Mouse (Mus musculus) ES-E14 (cell line): Measurements from ENCODE around the gene Dmrt3. TPM values are rescaled to one million over a fixed set of nuclear protein-coding genes. Genes with fewer than 3 reads are reported as not detected.
A peak's percentile ranks its signal among the peaks of the same experiment; 100 is the strongest.

Experiments used
- DNase-seq: peaks from one replicate; pipeline ENCODE4 v3.0.0-alpha.2; 2013; ENCODE audit warnings: low read depth, low spot score
- H3K27ac ChIP-seq: 2 replicates; pipeline ENCODE4 v1.5.1; 2012; ENCODE audit warnings: low read depth, mild to moderate bottlenecking, low read length, moderate library complexity, mixed read lengths; ENCODE audit not compliant: poor library complexity, insufficient read depth, severe bottlenecking
- H3K36me3 ChIP-seq: 2 replicates; pipeline ENCODE4 v1.6.1; 2012; ENCODE audit warnings: mild to moderate bottlenecking, low read length, moderate library complexity, mixed read lengths; ENCODE audit not compliant: control insufficient read depth, poor library complexity, insufficient read depth, severe bottlenecking
- H3K4me1 ChIP-seq, 2 experiments: fragments of 150-350 bp in 1 of 2; sonication (generic) in 1 of 2; 2 replicates each; pipeline ENCODE4 v1.6.1; 2012; ENCODE audit warnings: low read length in 2 of 2, mild to moderate bottlenecking in 1 of 2, mixed read lengths in 1 of 2; ENCODE audit not compliant: control insufficient read depth in 2 of 2, insufficient read depth in 2 of 2, poor library complexity in 1 of 2
- H3K4me3 ChIP-seq, 2 experiments: fragments of 150-350 bp in 1 of 2; sonication (generic) in 1 of 2; 2 replicates each; pipeline ENCODE4 v1.5.1; 2012; ENCODE audit warnings: low read length in 2 of 2, low read depth in 1 of 2, mild to moderate bottlenecking in 1 of 2, mixed read lengths in 1 of 2; ENCODE audit not compliant: insufficient read depth in 1 of 2, poor library complexity in 1 of 2, severe bottlenecking in 1 of 2
- H3K9ac ChIP-seq: 2 replicates; pipeline ENCODE4 v1.6.1; 2012; ENCODE audit warnings: low read depth, mild to moderate bottlenecking, low read length, mixed read lengths; ENCODE audit not compliant: poor library complexity, insufficient read depth, severe bottlenecking
- H3K9me3 ChIP-seq: fragments of 150-350 bp; sonication (generic); 2 replicates; pipeline ENCODE4 v1.6.1; 2012; ENCODE audit warnings: low read depth, mild to moderate bottlenecking, low read length; ENCODE audit not compliant: control insufficient read depth, insufficient read depth
- CHD2 ChIP-seq: IDR thresholded peaks from 2 replicates; pipeline ENCODE4 v1.6.1; 2014; ENCODE audit warnings: mild to moderate bottlenecking, low read depth, low read length, inconsistent platforms
- HCFC1 ChIP-seq: IDR thresholded peaks from 2 replicates; pipeline ENCODE4 v1.6.1; 2012; ENCODE audit warnings: low read length, inconsistent platforms, borderline replicate concordance; ENCODE audit not compliant: insufficient read depth
- MAFK ChIP-seq: IDR thresholded peaks from 2 replicates; pipeline ENCODE4 v1.6.1; 2014; ENCODE audit warnings: mild to moderate bottlenecking, low read depth, low read length, inconsistent platforms; ENCODE audit not compliant: insufficient read depth
- ZC3H11A ChIP-seq: IDR thresholded peaks from 2 replicates; pipeline ENCODE4 v1.6.1; 2012; ENCODE audit warnings: low read depth, mild to moderate bottlenecking, inconsistent platforms, low read length, borderline replicate concordance
- ZNF384 ChIP-seq: IDR thresholded peaks from 2 replicates; pipeline ENCODE4 v1.6.1; 2012; ENCODE audit warnings: low read depth, low read length, inconsistent platforms
- in situ Hi-C, 2 experiments: fragments of 600-800 bp; cut with MboI; formaldehyde crosslinking; loops; one replicate each; pipeline ENCODE4 v1.15.1; 2025; ENCODE audit warnings: low sequenced_read_pairs in 2 of 2, inconsistent platforms in 1 of 2; ENCODE audit not compliant: unreplicated experiment in 2 of 2
- total RNA-seq: library from RNA; depleted of rRNA; stranded (reverse); fragments of 300-350 nt; gene quantifications from 2 replicates; pipeline ENCODE4 v1.2.3, GENCODE M21; 2012

The Dmrt3 gene
- total RNA-seq, 1 experiment = 0.40 TPM

DNA sequence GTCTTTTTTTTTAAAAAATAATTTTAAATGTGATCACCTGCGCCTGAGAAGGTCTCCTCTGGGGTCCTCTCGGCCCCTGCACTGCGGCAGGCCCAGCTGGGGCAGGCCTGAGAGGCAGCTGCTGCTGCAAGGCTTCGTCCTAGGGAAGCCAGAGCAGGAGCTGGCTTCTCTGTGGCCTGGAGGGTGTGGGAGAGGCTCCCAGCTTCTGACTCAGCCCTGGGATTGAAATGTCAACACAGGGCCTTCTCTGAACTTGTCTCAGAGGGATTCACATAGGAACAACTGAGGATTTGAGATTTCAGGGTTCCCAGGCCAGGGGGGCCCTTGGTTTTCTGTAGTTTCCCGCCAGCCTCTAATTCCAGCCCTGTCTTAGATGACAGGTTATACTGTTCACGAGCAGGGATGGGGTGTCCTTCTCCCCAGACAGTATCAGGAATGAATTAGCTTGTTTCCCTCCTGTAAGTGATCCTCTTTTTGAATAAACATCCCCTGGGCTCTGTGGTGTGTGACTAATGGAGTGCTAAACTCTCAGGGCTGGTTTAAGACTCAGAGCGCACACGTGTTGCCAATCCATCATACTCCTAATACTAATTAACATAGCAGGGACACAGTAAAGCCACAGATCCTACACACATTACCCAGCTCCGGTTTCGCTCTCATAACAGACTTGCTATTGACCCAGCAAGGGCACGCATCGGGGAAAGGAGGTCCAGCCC is 44.1 kb downstream of the Dmrt3 start:
- TF ChIP-seq CHD2 = no peak
- no peak for TF ChIP-seq HCFC1
- no peak for TF ChIP-seq ZNF384
- TF ChIP-seq ZC3H11A = no peak
- TF ChIP-seq MAFK = no peak
- Histone ChIP-seq H3K36me3 (no peaks in the 10 kb centered on the region), H3K4me1 (no peaks in the 10 kb centered on the region), H3K4me3 (no peak overlapping the region), H3K9ac (no peak overlapping the region), H3K27ac (no peak overlapping the region), H3K9me3 (no peaks in the 10 kb centered on the region)
- in situ Hi-C loops = no loop called here
- no peak for DNase-seq

DNA sequence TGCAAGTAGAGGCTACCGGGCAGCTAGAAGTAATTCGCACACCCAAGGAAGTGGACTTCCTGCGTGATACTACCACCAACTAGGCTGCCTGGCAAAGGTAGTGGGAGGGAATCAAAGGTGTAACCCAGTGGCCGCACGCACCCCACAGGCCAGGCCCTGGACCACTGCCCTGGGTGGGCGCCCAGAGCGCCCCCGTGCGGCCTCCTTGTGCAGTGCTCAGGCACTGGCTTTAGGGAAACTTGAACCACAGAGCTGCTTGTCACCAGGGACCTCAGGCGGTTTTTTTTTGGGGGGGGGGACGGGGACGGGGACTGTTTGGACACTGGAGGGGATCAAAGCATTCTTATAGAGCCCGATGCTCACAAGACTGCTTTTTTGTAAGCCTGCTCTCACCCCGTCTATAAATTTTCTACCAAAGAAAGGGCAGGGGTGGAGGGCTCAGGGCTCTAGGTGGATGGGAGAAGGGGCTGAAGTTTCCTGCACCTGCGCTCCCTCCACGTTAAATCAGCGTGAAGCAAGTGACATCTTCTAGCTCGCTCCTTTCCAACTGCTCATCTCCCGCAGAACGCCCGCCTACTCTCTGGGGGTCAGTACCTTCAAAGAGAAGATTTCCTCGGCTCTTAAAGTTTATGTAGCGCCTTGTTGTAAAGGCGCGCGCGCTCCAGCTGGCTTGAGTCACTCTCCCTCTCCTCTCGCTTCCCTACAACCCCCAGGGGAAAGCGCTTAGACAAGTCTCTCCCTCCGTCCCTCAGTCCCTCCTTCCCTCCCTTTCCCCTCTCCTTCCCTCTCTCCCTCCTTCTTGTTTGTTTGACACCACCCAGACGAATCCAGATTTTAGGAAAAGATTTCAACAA is 55.6 kb downstream of the Dmrt3 start:
- Histone ChIP-seq H3K4me1 (peaks cover 0 to 2% of the 10 kb centered on the region in 2 experiments; a peak in 1 of 4 replicates), H3K9me3 (no peaks in the 10 kb centered on the region), H3K36me3 (no peaks in the 10 kb centered on the region), H3K27ac (no peak overlapping the region), H3K4me3 (peak overlapping the region; percentile 11 to 33; a peak in 3 of 4 replicates), H3K9ac (no peak overlapping the region)
- no peak for DNase-seq
- in situ Hi-C loops = loop anchor here in 1 of 2 experiments (5.0 kb wide), 1 partner anchor 942 kb away; the partner anchor contains the start of gene Smarca2
- peak; percentile 36; the same call in 1 of the 2 replicates for TF ChIP-seq ZNF384
- TF ChIP-seq CHD2 = no peak
- no peak for TF ChIP-seq MAFK

DNA sequence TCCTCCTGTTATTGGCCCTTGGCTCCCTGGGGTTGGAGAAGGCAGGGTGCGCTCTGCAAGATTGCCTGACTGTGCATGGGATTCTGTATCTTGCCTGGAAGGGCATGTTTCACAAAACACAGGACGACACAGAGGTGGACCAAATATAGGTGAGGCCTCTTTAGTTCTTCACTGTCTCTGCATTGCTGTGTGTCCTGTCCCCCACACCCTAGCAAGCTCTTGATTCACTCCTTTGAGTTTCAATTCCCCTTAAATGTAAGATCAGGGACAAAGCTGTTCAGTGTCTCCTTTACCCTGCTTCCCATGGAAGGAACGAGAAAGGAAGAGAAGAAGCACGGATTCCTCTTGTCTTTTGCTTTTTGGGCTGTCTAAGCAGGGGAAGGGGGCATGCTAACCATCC is 57.7 kb downstream of the Dmrt3 start:
- in situ Hi-C loops = loop anchor here in 1 of 2 experiments (5.0 kb wide), 1 partner anchor 939 kb away; the partner anchor contains the start of gene Smarca2
- TF ChIP-seq ZNF384 (no peak), ZC3H11A (no peak), CHD2 (no peak)
- H3K36me3 ChIP-seq = no peaks in the 10 kb centered on the region
- no peak overlapping the region for H3K27ac ChIP-seq
- no peak overlapping the region for H3K9ac ChIP-seq
- no peak overlapping the region for H3K4me3 ChIP-seq
- no peaks in the 10 kb centered on the region for H3K9me3 ChIP-seq
- peaks cover 0 to 2% of the 10 kb centered on the region in 2 experiments; a peak in 1 of 4 replicates for H3K4me1 ChIP-seq
- no peak for DNase-seq

DNA sequence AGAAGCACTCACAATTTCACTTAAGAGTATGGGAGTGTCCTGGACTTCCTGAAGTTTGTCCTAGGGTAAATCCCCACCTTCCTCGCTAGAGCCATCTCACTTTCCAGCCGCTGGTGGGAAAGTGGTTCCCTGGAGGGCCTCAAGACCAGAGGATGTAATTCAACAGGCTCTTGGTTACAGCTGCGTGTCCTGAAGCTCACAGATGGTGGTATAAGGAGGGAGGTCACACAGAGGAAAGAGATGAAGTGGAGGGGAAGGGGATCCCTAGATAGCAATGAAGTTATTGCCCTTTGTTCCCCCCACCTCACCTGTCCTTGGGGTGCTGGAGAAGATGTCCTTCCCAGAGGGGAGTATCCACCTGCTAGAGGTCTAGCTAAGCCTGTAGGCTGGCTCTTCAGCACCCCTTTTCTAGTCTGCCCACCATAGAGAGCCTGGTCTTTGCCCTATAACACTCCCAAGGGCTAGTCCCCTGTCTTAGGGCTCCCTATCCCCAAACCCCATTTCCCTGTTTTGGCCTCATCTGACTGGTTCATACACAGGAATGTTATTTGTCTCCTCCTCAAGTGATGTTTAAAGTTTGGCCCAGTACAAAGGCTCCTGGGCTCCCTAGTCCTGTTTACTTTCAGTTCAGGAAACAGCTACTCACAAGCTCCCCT is 59.6 kb downstream of the Dmrt3 start:
- Histone ChIP-seq H3K4me3 (no peak overlapping the region), H3K4me1 (peaks cover 0 to 2% of the 10 kb centered on the region in 2 experiments; a peak in 1 of 4 replicates), H3K9ac (no peak overlapping the region), H3K9me3 (no peaks in the 10 kb centered on the region), H3K36me3 (no peaks in the 10 kb centered on the region), H3K27ac (no peak overlapping the region)
- no peak for DNase-seq
- TF ChIP-seq MAFK (no peak), CHD2 (no peak), ZC3H11A (no peak), ZNF384 (no peak), HCFC1 (no peak)
- in situ Hi-C loops = loop anchor here (5.0 to 10.0 kb wide), 3 partner anchors 62 to 938 kb away; partner anchors contain the start of gene Smarca2 (in 2 of the 2)
